Mouse (Mus musculus): ENCODE data around the gene Fgf15.

DNA sequence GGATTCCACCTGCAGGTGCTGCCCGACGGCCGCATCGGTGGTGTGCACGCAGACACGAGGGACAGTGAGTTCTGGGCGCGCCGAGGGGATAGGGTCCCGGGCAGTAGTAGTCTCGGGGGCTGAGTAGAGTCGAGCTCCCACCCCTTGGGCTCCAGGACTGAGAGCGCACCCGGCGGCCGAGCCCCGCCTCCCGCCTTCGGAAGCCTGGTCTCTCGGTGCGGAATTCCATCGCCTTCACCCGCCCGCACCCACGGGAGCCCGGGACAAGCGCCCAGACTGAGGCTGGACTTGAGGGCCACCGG, 34.6 kb upstream of the Fgf15 start:
- TF ChIP-seq CTCF (IDR thresholded peaks at IDR 0.05; ENCODE audit: low read depth, low read length): no peak
- no peak for TF ChIP-seq TAL1 (conservative IDR thresholded peaks at IDR 0.05; ENCODE audit: low read depth, low read length)
- TF ChIP-seq POLR2AphosphoS5 (IDR thresholded peaks at IDR 0.05; ENCODE audit: insufficient replicate concordance, low read depth, low read length): no peak
- no peak for TF ChIP-seq GATA2 (IDR thresholded peaks at IDR 0.05; ENCODE audit: borderline replicate concordance, low read depth, low read length)
